Mouse (Mus musculus) C2C12 (cell line): ENCODE results near the gene Elmo2. TPM values are rescaled to one million over a fixed set of nuclear protein-coding genes. Genes with fewer than 3 reads are reported as not detected.

Experiments
- H3K27me3 ChIP-seq: one replicate; pipeline ENCODE4 v1.6.1; 2011; ENCODE audit not compliant: control insufficient read depth, insufficient read depth, insufficient read length
- H3K36me3 ChIP-seq: one replicate; pipeline ENCODE4 v1.6.1; 2011; ENCODE audit not compliant: control insufficient read depth, insufficient read depth
- H3K4me3 ChIP-seq: one replicate; pipeline ENCODE4 v1.5.1; 2011; ENCODE audit warnings: mild to moderate bottlenecking, control low read depth; ENCODE audit not compliant: poor library complexity, insufficient read depth, severe bottlenecking
- H3K79me2 ChIP-seq: one replicate; pipeline ENCODE4 v1.6.1; 2011; ENCODE audit not compliant: control insufficient read depth, insufficient read depth
- H3K79me3 ChIP-seq: one replicate; pipeline ENCODE4 v1.6.1; 2011; ENCODE audit warnings: low read depth, control low read depth
- H3ac ChIP-seq: one replicate; pipeline ENCODE3; 2011; ENCODE audit warnings: low read depth; ENCODE audit not compliant: control insufficient read depth, insufficient read length
- CEBPB ChIP-seq: IDR thresholded peaks from one replicate; pipeline ENCODE4 v1.6.1; 2011; ENCODE audit warnings: low read depth, mild to moderate bottlenecking, control low read depth, moderate library complexity
- CTCF ChIP-seq: IDR thresholded peaks from one replicate; pipeline ENCODE4 v1.5.1; 2011; ENCODE audit not compliant: control insufficient read depth, insufficient read depth, insufficient read length
- FOSL1 ChIP-seq: IDR thresholded peaks from one replicate; pipeline ENCODE4 v1.8.0; 2011; ENCODE audit warnings: mild to moderate bottlenecking, low read length; ENCODE audit not compliant: poor library complexity, insufficient read depth, severe bottlenecking
- MAX ChIP-seq: IDR thresholded peaks from one replicate; pipeline ENCODE4 v1.6.1; 2011; ENCODE audit warnings: mild to moderate bottlenecking, control low read depth
- MYOD1 ChIP-seq: IDR thresholded peaks from one replicate; pipeline ENCODE4 v1.6.1; 2011; ENCODE audit warnings: low read depth; ENCODE audit not compliant: control insufficient read depth, insufficient read length
- MYOG ChIP-seq: IDR thresholded peaks from one replicate; pipeline ENCODE4 v1.6.1; 2011; ENCODE audit not compliant: control insufficient read depth, insufficient read length; ENCODE audit errors: extremely low read depth
- USF1 ChIP-seq: IDR thresholded peaks from one replicate; pipeline ENCODE4 v1.6.1; 2011; ENCODE audit warnings: low read depth, mild to moderate bottlenecking, control low read depth, moderate library complexity
- polyA plus RNA-seq: library from polyadenylated mRNA; unstranded; fragments of >200 nt; fragmentation: generic; extraction: Trizol; gene quantifications from one replicate; pipeline ENCODE4 v1.2.1, GENCODE M21; 2012; ENCODE audit warnings: missing spikeins

The Elmo2 gene
- polyA plus RNA-seq, 1 experiment = 26.4 TPM

GRCm38 (mm10) chr2:165311577-165311976 lies 14.7 kb downstream of the Elmo2 start:
- Histone ChIP-seq H3K36me3 (peaks cover 39% of the 10 kb centered on the region), H3K4me3 (no peak overlapping the region), H3K79me3 (no peaks in the 10 kb centered on the region), H3ac (no peak overlapping the region), H3K27me3 (no peaks in the 10 kb centered on the region), H3K79me2 (no peaks in the 10 kb centered on the region)
- TF ChIP-seq USF1 (no peak), CEBPB (no peak), CTCF (no peak), MAX (no peak), MYOG (no peak), FOSL1 (no peak), MYOD1 (no peak)

- Histone ChIP-seq H3K27me3 (no peaks in the 10 kb centered on the region), H3ac (no peak overlapping the region), H3K4me3 (no peak overlapping the region), H3K79me3 (no peaks in the 10 kb centered on the region), H3K36me3 (peaks cover 39% of the 10 kb centered on the region), H3K79me2 (no peaks in the 10 kb centered on the region)
- no peak for TF ChIP-seq CEBPB
- no peak for TF ChIP-seq FOSL1
- no peak for TF ChIP-seq MYOD1
Measured at GRCm38 (mm10) chr2:165310818-165311425, 15.4 kb downstream of the Elmo2 start.

GRCm38 (mm10) chr2:165307801-165308200 lies 18.5 kb downstream of the Elmo2 start:
- no peak for TF ChIP-seq USF1
- TF ChIP-seq MAX = no peak
- TF ChIP-seq MYOG = no peak
- no peak overlapping the region for H3K4me3 ChIP-seq
- H3K27me3 ChIP-seq = no peaks in the 10 kb centered on the region
- H3ac ChIP-seq = no peak overlapping the region
- no peaks in the 10 kb centered on the region for H3K79me2 ChIP-seq
- H3K36me3 ChIP-seq = peaks cover 37% of the 10 kb centered on the region
- H3K79me3 ChIP-seq = no peaks in the 10 kb centered on the region

GRCm38 (mm10) chr2:165305438-165305837 lies 20.8 kb downstream of the Elmo2 start:
- peaks cover 33% of the 10 kb centered on the region for H3K36me3 ChIP-seq
- H3K79me3 ChIP-seq = no peaks in the 10 kb centered on the region
- no peak for TF ChIP-seq USF1
- TF ChIP-seq MYOG = no peak
- TF ChIP-seq CEBPB = no peak
- H3K4me3 ChIP-seq = no peak overlapping the region
- no peaks in the 10 kb centered on the region for H3K79me2 ChIP-seq
- H3K27me3 ChIP-seq = no peaks in the 10 kb centered on the region
- H3ac ChIP-seq = no peak overlapping the region

GRCm38 (mm10) chr2:165304819-165305218 lies 21.5 kb downstream of the Elmo2 start:
- H3K36me3 ChIP-seq = peaks cover 28% of the 10 kb centered on the region
- no peaks in the 10 kb centered on the region for H3K27me3 ChIP-seq
- no peaks in the 10 kb centered on the region for H3K79me3 ChIP-seq
- TF ChIP-seq MAX (no peak), CEBPB (no peak), MYOD1 (no peak), USF1 (no peak), CTCF (no peak), FOSL1 (no peak), MYOG (no peak)
- no peak overlapping the region for H3K4me3 ChIP-seq
- no peak overlapping the region for H3ac ChIP-seq
- no peaks in the 10 kb centered on the region for H3K79me2 ChIP-seq

- H3K79me2 ChIP-seq = no peaks in the 10 kb centered on the region
- TF ChIP-seq MAX = no peak
- TF ChIP-seq MYOG = no peak
- no peak for TF ChIP-seq FOSL1
- TF ChIP-seq CEBPB = no peak
- TF ChIP-seq CTCF = no peak
- TF ChIP-seq USF1 = no peak
- TF ChIP-seq MYOD1 = no peak
- no peak overlapping the region for H3ac ChIP-seq
- no peaks in the 10 kb centered on the region for H3K27me3 ChIP-seq
- H3K36me3 ChIP-seq = peaks cover 26% of the 10 kb centered on the region
- H3K79me3 ChIP-seq = no peaks in the 10 kb centered on the region
- H3K4me3 ChIP-seq = no peak overlapping the region
Measured at GRCm38 (mm10) chr2:165303354-165304012, 22.8 kb downstream of the Elmo2 start.
